Mouse (Mus musculus) stomach, postnatal 0 days (tissue): ENCODE results near the gene Hapln2.

Source experiments
- CTCF ChIP-seq: IDR thresholded peaks from 2 replicates; pipeline ENCODE4 v1.5.1; 2016; ENCODE audit warnings: antibody characterized with exemption, low read depth, mild to moderate bottlenecking, moderate library complexity
- EP300 ChIP-seq: optimal IDR thresholded peaks from 2 replicates; pipeline ENCODE3; 2016; ENCODE audit warnings: antibody characterized with exemption

- TF ChIP-seq CTCF (no peak; the same call in 1 of the 2 replicates), EP300 (no peak)
Observed at GRCm38 (mm10) chr3:88022322-88023191, 4.8 kb downstream of the Hapln2 start.
